Mouse (Mus musculus) lung, postnatal 0 days (tissue): ENCODE measurements around the gene Pakap.

ENCODE experiments used
- CTCF ChIP-seq: IDR thresholded peaks from 2 replicates; pipeline ENCODE4 v1.5.1; 2016; ENCODE audit warnings: antibody characterized with exemption, mild to moderate bottlenecking
- EP300 ChIP-seq: IDR thresholded peaks from 2 replicates; pipeline ENCODE4 v1.6.1; 2016; ENCODE audit warnings: antibody characterized with exemption, mild to moderate bottlenecking, control low read depth

DNA sequence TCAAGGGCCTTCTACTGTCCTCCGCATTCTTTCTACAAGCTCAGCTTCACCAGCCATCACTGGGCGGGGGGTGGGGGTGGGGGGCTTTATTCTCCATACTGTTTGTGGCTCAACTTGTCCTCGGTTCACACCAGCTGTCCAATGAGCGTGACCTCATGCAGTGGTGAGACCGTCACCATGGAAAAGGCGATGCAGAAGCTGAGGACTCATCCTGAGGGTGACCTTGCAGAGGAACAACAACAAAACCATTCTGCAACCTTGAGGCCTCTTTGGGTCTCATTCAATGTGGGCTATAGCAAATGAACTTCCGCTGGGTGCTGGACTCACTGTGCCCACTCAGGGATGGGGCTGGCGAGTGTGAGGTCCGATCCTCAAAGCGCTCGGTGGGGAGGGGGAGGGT is 183.6 kb downstream of the Pakap start:
- no peak for TF ChIP-seq EP300
- no peak for TF ChIP-seq CTCF
